Mouse (Mus musculus) bone marrow, adult 2 months (tissue): ENCODE data around the gene Fig4. TPM values are rescaled to one million over a fixed set of nuclear protein-coding genes. Genes with fewer than 3 reads are reported as not detected.

Experiments
- H3K27ac ChIP-seq: fragments of 200-500 bp; 2 replicates; pipeline ENCODE4 v1.5.1; 2012; ENCODE audit warnings: low read depth, mild to moderate bottlenecking, control low read depth, inconsistent platforms, low read length; ENCODE audit not compliant: control insufficient read depth, poor library complexity, insufficient read depth
- H3K4me1 ChIP-seq: fragments of 200-500 bp; 2 replicates; pipeline ENCODE4 v1.6.1; 2011; ENCODE audit warnings: low read length; ENCODE audit not compliant: control insufficient read depth, insufficient read depth
- H3K4me3 ChIP-seq: fragments of 200-500 bp; replicated peaks from 2 replicates; pipeline ENCODE3; 2011; ENCODE audit warnings: mild to moderate bottlenecking, low read depth, low read length, control low read depth; ENCODE audit not compliant: control insufficient read depth
- CTCF ChIP-seq: fragments of 200-500 bp; IDR thresholded peaks from 2 replicates; pipeline ENCODE4 v1.5.1; 2011; ENCODE audit warnings: low read length, control low read depth; ENCODE audit not compliant: control insufficient read depth, insufficient read depth
- POLR2A ChIP-seq: fragments of 200-500 bp; IDR thresholded peaks from 2 replicates; pipeline ENCODE4 v1.6.1; 2011; ENCODE audit warnings: low read depth, mild to moderate bottlenecking, control low read depth, low read length, borderline replicate concordance; ENCODE audit not compliant: control insufficient read depth
- WGBS: fragments of 180-500 bp; shearing (Covaris S2); methylation state at CpG from one replicate; pipeline ENCODE4 v1.1.7; 2018; 5-methylcytosine and 5-hydroxymethylcytosine counted together
- polyA plus RNA-seq: library from polyadenylated mRNA; stranded (reverse); fragments of >200 nt; gene quantifications from 2 replicates; pipeline ENCODE4 v1.2.4, GENCODE M21; 2011; ENCODE audit warnings: low replicate concordance; ENCODE audit not compliant: missing spikeins, insufficient read depth, insufficient read length

The Fig4 gene
- polyA plus RNA-seq, 1 experiment, result 6.4 TPM

DNA sequence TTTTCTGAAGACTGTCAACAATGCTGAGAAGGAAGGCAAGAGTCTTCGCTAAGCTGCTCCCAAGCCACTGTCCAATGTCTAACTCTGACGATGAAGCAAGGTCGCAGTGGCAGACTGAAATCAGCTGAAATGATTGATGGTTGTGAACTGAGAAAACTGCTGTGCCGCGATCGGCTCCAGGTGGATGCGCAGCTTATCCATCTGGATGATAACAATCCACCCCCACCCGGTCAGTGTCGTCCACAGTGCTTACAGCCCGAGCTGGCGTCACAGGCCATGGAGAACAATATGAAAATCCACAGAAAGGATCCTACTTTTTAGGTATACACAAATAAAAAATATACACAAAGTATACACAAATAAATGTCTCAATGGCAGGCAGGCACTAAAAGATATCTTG lies 8.3 kb downstream of the Fig4 start:
- Histone ChIP-seq H3K4me3 (no peak overlapping the region), H3K4me1 (no peaks in the 10 kb centered on the region), H3K27ac (no peak overlapping the region)
- 94% methylated on average over 11 of the region's 11 CpGs for WGBS
- TF ChIP-seq CTCF (no peak), POLR2A (no peak)

GRCm38 (mm10) chr10:41293019-41293418 lies 10.0 kb downstream of the Fig4 start:
- H3K4me3 ChIP-seq, result no peak overlapping the region
- no peak for TF ChIP-seq CTCF
- no peak for TF ChIP-seq POLR2A

DNA sequence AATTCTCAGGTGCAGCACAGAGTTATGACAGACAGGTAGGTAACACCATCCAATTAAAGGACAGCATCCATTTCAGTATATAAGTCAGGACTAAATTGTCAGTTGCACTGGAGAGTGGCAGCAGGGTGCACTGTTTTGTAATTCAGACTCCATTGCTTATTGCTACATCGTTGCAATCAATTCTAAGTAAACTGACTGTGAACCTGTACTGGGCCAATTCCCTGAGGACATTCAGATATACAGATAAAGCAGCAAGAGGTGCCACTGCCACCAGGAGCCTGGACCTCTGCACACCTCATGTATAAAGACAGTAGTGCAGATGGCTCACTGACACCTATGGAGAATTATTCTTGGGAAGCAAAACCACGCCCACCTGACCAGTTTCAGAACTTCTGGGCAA lies 12.0 kb downstream of the Fig4 start:
- H3K27ac ChIP-seq, result no peak overlapping the region
- H3K4me1 ChIP-seq, result no peaks in the 10 kb centered on the region; the same call in 1 of the 2 replicates
- no peak for TF ChIP-seq POLR2A
- no peak for TF ChIP-seq CTCF
- H3K4me3 ChIP-seq, result no peak overlapping the region
- 62% methylated on average over 2 of the region's 2 CpGs for WGBS

More at GRCm38 (mm10) chr10:41293019-41293418, 10.0 kb downstream of the Fig4 start:
- Histone ChIP-seq H3K4me1 (no peaks in the 10 kb centered on the region; the same call in 1 of the 2 replicates), H3K27ac (no peak overlapping the region)
- 53% methylated on average over 7 of the region's 7 CpGs for WGBS

GRCm38 (mm10) chr10:41288771-41289415 lies 14.2 kb downstream of the Fig4 start:
- Histone ChIP-seq H3K4me3 (no peak overlapping the region), H3K4me1 (no peaks in the 10 kb centered on the region; the same call in none of the 2 replicates), H3K27ac (no peak overlapping the region)
- 41% methylated on average over 16 of the region's 16 CpGs for WGBS
- no peak for TF ChIP-seq POLR2A
- TF ChIP-seq CTCF, result peak; percentile 88

GRCm38 (mm10) chr10:41288074-41288473 lies 15.0 kb downstream of the Fig4 start:
- WGBS, result 61% methylated on average over 1 of the region's 1 CpGs

GRCm38 (mm10) chr10:41287618-41288017 lies 15.4 kb downstream of the Fig4 start:
- TF ChIP-seq CTCF, result no peak
- TF ChIP-seq POLR2A, result no peak
- Histone ChIP-seq H3K27ac (no peak overlapping the region), H3K4me3 (no peak overlapping the region), H3K4me1 (no peaks in the 10 kb centered on the region; the same call in none of the 2 replicates)
- WGBS, result 90% methylated on average over 3 of the region's 3 CpGs

More at GRCm38 (mm10) chr10:41288074-41288473, 15.0 kb downstream of the Fig4 start:
- no peak overlapping the region for H3K27ac ChIP-seq
- no peak overlapping the region for H3K4me3 ChIP-seq
- TF ChIP-seq CTCF (no peak), POLR2A (no peak)
- H3K4me1 ChIP-seq, result no peaks in the 10 kb centered on the region; the same call in none of the 2 replicates

DNA sequence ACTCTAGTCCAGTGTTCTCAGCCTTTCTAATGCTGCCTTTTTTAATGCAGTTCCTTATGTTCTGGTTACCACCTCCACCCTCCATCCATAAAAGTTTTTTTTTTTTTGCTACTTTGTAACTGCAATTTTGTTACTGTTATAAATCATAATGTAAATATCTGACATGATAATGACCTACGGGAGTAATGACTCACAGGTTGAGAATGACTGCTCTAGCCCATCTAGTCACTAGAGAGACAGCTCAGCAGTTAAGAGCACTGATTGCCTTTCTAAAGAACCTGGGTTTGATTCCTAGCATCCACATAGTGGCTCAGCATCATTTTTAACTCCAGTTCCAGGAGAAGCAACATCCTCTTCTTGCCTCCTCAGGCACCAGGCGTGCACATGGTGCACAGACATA lies 21.0 kb downstream of the Fig4 start:
- H3K4me3 ChIP-seq, result no peak overlapping the region
- no peak overlapping the region for H3K27ac ChIP-seq
- H3K4me1 ChIP-seq, result no peaks in the 10 kb centered on the region; the same call in 1 of the 2 replicates
- no peak for TF ChIP-seq CTCF
- TF ChIP-seq POLR2A, result no peak
- WGBS, result 79% methylated on average over 2 of the region's 2 CpGs

DNA sequence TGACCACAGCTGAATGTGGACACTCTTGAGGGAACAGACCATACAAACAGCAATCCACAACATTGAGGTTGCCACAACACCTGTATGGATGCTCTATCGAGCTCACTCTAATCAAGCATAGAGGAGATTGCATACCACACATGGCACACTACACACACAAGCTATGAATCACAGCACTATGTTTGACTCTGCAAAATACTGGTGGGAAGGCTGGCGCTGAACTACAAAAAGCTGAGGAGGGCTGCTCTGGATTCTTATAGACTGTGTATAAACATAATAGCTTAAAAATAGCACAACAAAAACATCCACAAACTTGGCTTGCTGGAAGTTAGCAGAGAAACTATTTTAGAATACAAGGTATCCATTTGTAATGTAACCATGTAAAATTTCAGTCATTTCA lies 22.3 kb downstream of the Fig4 start:
- no peak for TF ChIP-seq POLR2A
- TF ChIP-seq CTCF, result no peak
- H3K27ac ChIP-seq, result no peak overlapping the region
- 87% methylated on average over 2 of the region's 2 CpGs for WGBS
- H3K4me1 ChIP-seq, result no peaks in the 10 kb centered on the region; the same call in 1 of the 2 replicates
- no peak overlapping the region for H3K4me3 ChIP-seq
